ENCODE assay signal across 20 mouse cellular contexts in genomic region chr11:74864421-74864820, GRCm38 (mm10).
"Had no signal": no experiment of that assay in that cellular context is flagged by ENCODE, and none has a peak within 500 bp of the region (broad histone marks: within the 10 kb centered on the region; RNA-seq: fewer than 3 reads in every experiment).

No protein-coding gene starts in this region.

- DNase-seq: kidney, postnatal 14 days; kidney, postnatal 4 days; left cerebral cortex, postnatal 4 days; liver, postnatal 0 days; right cerebral cortex, adult 18-20 months; right cerebral cortex, postnatal 14 days; right cerebral cortex, postnatal 4 days; spleen, adult 18-20 months; thymus, postnatal 25 days had no signal

- H3K9me3 ChIP-seq: limb, embryonic 12.5 days; limb, embryonic 15.5 days; midbrain, embryonic 12.5 days; midbrain, embryonic 15.5 days; neural tube, embryonic 12.5 days; neural tube, embryonic 15.5 days; stomach, embryonic 15.5 days had no signal

- H3K27me3 ChIP-seq: limb, embryonic 12.5 days; limb, embryonic 15.5 days; midbrain, embryonic 12.5 days; midbrain, embryonic 15.5 days; neural tube, embryonic 12.5 days; neural tube, embryonic 15.5 days; stomach, embryonic 15.5 days had no signal

- H3K36me3 ChIP-seq: stomach, embryonic 15.5 days had no signal

- H3K4me3 ChIP-seq: limb, embryonic 12.5 days; limb, embryonic 15.5 days; midbrain, embryonic 12.5 days; midbrain, embryonic 15.5 days; neural tube, embryonic 12.5 days; neural tube, embryonic 15.5 days; stomach, embryonic 15.5 days had no signal

- H3K4me2 ChIP-seq: limb, embryonic 12.5 days; limb, embryonic 15.5 days; liver, embryonic 11.5 days; lung, embryonic 14.5 days; midbrain, embryonic 12.5 days; midbrain, embryonic 15.5 days; neural tube, embryonic 12.5 days; neural tube, embryonic 15.5 days; stomach, embryonic 15.5 days had no signal

- H3K27ac ChIP-seq: limb, embryonic 12.5 days; limb, embryonic 15.5 days; liver, embryonic 14.5 days; macrophage; midbrain, embryonic 12.5 days; midbrain, embryonic 15.5 days; neural tube, embryonic 12.5 days; neural tube, embryonic 15.5 days; stomach, embryonic 15.5 days had no signal

- H3K9ac ChIP-seq: limb, embryonic 12.5 days; limb, embryonic 15.5 days; liver, embryonic 14.5 days; liver, postnatal 0 days; lung, embryonic 14.5 days; midbrain, embryonic 12.5 days; midbrain, embryonic 15.5 days; neural tube, embryonic 12.5 days; neural tube, embryonic 15.5 days; stomach, embryonic 15.5 days had no signal

- ATAC-seq: liver, postnatal 0 days; midbrain, embryonic 15.5 days had no signal

- H3K4me1 ChIP-seq: limb, embryonic 12.5 days; stomach, embryonic 15.5 days had no signal
